Mouse (Mus musculus) adrenal gland, postnatal 14 days (tissue): ENCODE data around the gene Cpt1a. TPM values are rescaled to one million over a fixed set of nuclear protein-coding genes. Genes with fewer than 3 reads are reported as not detected.
A peak's percentile ranks its signal among the peaks of the same experiment; 100 is the strongest.

ENCODE experiments used
- DNase-seq: peaks from one replicate; pipeline ENCODE4 v3.0.0; 2021; ENCODE audit warnings: mixed read lengths
- long read RNA-seq, 2 experiments: library from polyadenylated mRNA; stranded (forward); transcript quantifications; one replicate each; pipeline ENCODE4 v2.0.0; 2021
- total RNA-seq: library from RNA; stranded (reverse); gene quantifications from 2 replicates; pipeline ENCODE4 v1.2.3, GENCODE M21; 2021

Cpt1a gene
- total RNA-seq: 274 and 315 TPM in 2 replicates
- long read RNA-seq, experiment 1, full-length matches to known transcripts: 122 of 191 reads
- long read RNA-seq, experiment 1, partial matches to known transcripts: 52 of 191 reads
- long read RNA-seq, experiment 1, other reads (novel, unspliced or antisense): 17 of 191 reads
- long read RNA-seq, experiment 2, full-length matches to known transcripts: 86 of 159 reads
- long read RNA-seq, experiment 2, partial matches to known transcripts: 52 of 159 reads
- long read RNA-seq, experiment 2, other reads (novel, unspliced or antisense): 21 of 159 reads

GRCm38 (mm10) chr19:3322261-3322969 is at the start of gene Cpt1a:
Cpt1a (plus strand) TSS chr19:3322334.
- DNase-seq: peak; percentile 82

GRCm38 (mm10) chr19:3273331-3273730 is 48.8 kb upstream of the Cpt1a start:
- no peak for DNase-seq

GRCm38 (mm10) chr19:3275744-3276365 is 46.3 kb upstream of the Cpt1a start:
- no peak for DNase-seq

GRCm38 (mm10) chr19:3281886-3282285 is 40.2 kb upstream of the Cpt1a start:
- DNase-seq: no peak

- peak; percentile 95 for DNase-seq
Observed at GRCm38 (mm10) chr19:3282572-3283467, 39.3 kb upstream of the Cpt1a start, which contains the start of the genes Mrpl21 and Ighmbp2. Mrpl21 (plus strand) TSS chr19:3282901. Ighmbp2 (minus strand) TSS chr19:3283017.

GRCm38 (mm10) chr19:3289006-3289405 is 33.1 kb upstream of the Cpt1a start:
- DNase-seq: peak; percentile 40

- peak; percentile 82 for DNase-seq
Observed at GRCm38 (mm10) chr19:3292028-3292427, 30.1 kb upstream of the Cpt1a start.

- no peak for DNase-seq
Observed at GRCm38 (mm10) chr19:3292993-3293392, 29.1 kb upstream of the Cpt1a start.

GRCm38 (mm10) chr19:3295245-3295644 is 26.9 kb upstream of the Cpt1a start:
- DNase-seq: no peak

GRCm38 (mm10) chr19:3297034-3297433 is 25.1 kb upstream of the Cpt1a start:
- no peak for DNase-seq

- DNase-seq: no peak
Observed at GRCm38 (mm10) chr19:3297775-3298174, 24.4 kb upstream of the Cpt1a start.

- DNase-seq: no peak
Observed at GRCm38 (mm10) chr19:3304017-3304416, 18.1 kb upstream of the Cpt1a start.

GRCm38 (mm10) chr19:3307175-3307949 is 14.8 kb upstream of the Cpt1a start:
- DNase-seq: no peak

GRCm38 (mm10) chr19:3319341-3319740 is 2.8 kb upstream of the Cpt1a start:
- no peak for DNase-seq

GRCm38 (mm10) chr19:3320086-3320485 is 2.0 kb upstream of the Cpt1a start:
- DNase-seq: no peak

GRCm38 (mm10) chr19:3320801-3321200 is 1.3 kb upstream of the Cpt1a start:
- DNase-seq: no peak

- peak; percentile 94 for DNase-seq
Observed at GRCm38 (mm10) chr19:3321617-3322016, 517 bp upstream of the Cpt1a start.

- peak; percentile 96 for DNase-seq
Observed at GRCm38 (mm10) chr19:3323201-3323621, 1.1 kb downstream of the Cpt1a start.

- peak; percentile 93 for DNase-seq
Observed at GRCm38 (mm10) chr19:3323753-3324270, 1.7 kb downstream of the Cpt1a start.

- peak; percentile 75 for DNase-seq
Observed at GRCm38 (mm10) chr19:3324271-3324811, 2.2 kb downstream of the Cpt1a start.
